Mouse (Mus musculus) neural tube, embryonic 11.5 days (tissue): ENCODE measurements at regions not wholly inside any gene's neighbourhood (a gene's known extent, or its start where the extent isn't known, plus 50 kb on each side); places are given as distances from the start of the nearest gene placed in this dataset.

ENCODE experiments used
- ATAC-seq: fragments of 200-750 bp; cut with Nextera tagmentation; 2 replicates; pipeline ENCODE4 v1.8.0; 2017; ENCODE audit warnings: moderate number of reproducible peaks, mild to moderate bottlenecking, moderate TSS enrichment, moderate library complexity; ENCODE audit not compliant: insufficient read depth, low FRiP score, low TSS enrichment
- DNase-seq: peaks from one replicate; pipeline ENCODE4 v3.0.0-alpha.2; 2015; ENCODE audit warnings: low spot score
- H3K27ac ChIP-seq: fragments of 300-500 bp; sonication (generic); 2 replicates; pipeline ENCODE4 v1.5.1; 2014; ENCODE audit warnings: low read depth, mild to moderate bottlenecking, low read length
- H3K27me3 ChIP-seq: fragments of 300-500 bp; sonication (generic); 2 replicates; pipeline ENCODE4 v1.6.1; 2014; ENCODE audit warnings: mild to moderate bottlenecking, low read length, mixed read lengths; ENCODE audit not compliant: control insufficient read depth, insufficient read depth
- H3K36me3 ChIP-seq: fragments of 300-500 bp; sonication (generic); 2 replicates; pipeline ENCODE4 v1.6.1; 2014; ENCODE audit warnings: mild to moderate bottlenecking, low read length, moderate library complexity, mixed read lengths; ENCODE audit not compliant: control insufficient read depth, insufficient read depth
- H3K4me1 ChIP-seq: fragments of 300-500 bp; sonication (generic); 2 replicates; pipeline ENCODE4 v1.6.1; 2014; ENCODE audit warnings: low read length, mixed read lengths; ENCODE audit not compliant: control insufficient read depth, insufficient read depth
- H3K4me2 ChIP-seq: fragments of 300-500 bp; sonication (generic); 2 replicates; pipeline ENCODE4 v1.6.1; 2014; ENCODE audit warnings: low read depth, mild to moderate bottlenecking, moderate library complexity
- H3K4me3 ChIP-seq: fragments of 300-500 bp; sonication (generic); 2 replicates; pipeline ENCODE4 v1.5.1; 2014; ENCODE audit warnings: low read depth, low read length
- H3K9ac ChIP-seq: fragments of 300-500 bp; sonication (generic); 2 replicates; pipeline ENCODE4 v1.6.1; 2014; ENCODE audit warnings: mild to moderate bottlenecking, low read length
- H3K9me3 ChIP-seq: fragments of 300-500 bp; sonication (generic); 2 replicates; pipeline ENCODE4 v1.6.1; 2016; ENCODE audit warnings: low read length; ENCODE audit not compliant: control insufficient read depth
- WGBS: fragments of 180-500 bp; shearing (Covaris S2); extraction: QIAGEN DNeasy Blood & Tissue Kit; methylation state at CpG from one replicate; pipeline ENCODE4 v1.1.7; 2014; 5-methylcytosine and 5-hydroxymethylcytosine counted together

DNA sequence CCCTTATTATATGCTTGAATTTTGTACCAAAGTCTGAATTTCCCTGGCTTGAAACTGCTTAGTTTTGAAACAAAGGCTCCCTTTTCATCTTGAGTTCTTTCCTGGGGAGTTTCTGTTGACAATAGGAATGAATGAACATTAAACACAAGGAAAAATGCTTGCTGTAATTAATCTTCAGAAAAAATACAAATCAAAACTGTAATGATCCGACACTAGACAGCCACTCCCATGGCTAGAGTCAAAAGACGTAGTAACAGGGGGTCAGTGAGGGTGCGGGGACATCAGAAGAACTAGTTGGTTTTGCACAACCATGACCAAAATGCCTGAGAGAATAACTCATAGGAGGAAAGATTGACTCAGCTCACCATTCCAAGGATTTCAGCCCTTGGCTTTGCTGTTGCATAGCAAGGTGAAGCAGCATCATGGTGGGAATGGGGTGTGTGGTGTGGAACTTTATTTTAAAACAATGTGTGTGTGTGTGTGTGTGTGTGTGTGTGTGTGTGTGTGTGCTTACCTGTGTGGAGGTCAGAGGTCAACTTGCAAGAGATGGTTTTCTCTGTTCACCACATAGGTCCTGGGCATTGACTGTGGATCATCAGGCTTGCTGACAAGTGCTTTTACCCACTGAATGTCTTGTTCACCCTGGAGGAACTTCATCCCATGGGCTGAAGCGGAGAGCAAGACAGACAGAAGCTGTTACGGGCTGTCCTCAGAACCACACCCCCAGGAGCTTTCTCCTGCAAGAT, 63.2 kb upstream of the Agps start:
- ATAC-seq (no peak), DNase-seq (no peak)
- H3K9me3 ChIP-seq, result no peaks in the 10 kb centered on the region
- 78% methylated on average over 5 of the region's 5 CpGs for WGBS
- no peak overlapping the region for H3K27ac ChIP-seq
- H3K4me3 ChIP-seq, result no peak overlapping the region
- H3K27me3 ChIP-seq, result no peaks in the 10 kb centered on the region
- no peak overlapping the region for H3K9ac ChIP-seq
- H3K4me1 ChIP-seq, result 0 out of 2 replicates have a peak, but pooled peaks cover 4% of the 10 kb centered on the region
- no peaks in the 10 kb centered on the region for H3K36me3 ChIP-seq
- no peak overlapping the region for H3K4me2 ChIP-seq

DNA sequence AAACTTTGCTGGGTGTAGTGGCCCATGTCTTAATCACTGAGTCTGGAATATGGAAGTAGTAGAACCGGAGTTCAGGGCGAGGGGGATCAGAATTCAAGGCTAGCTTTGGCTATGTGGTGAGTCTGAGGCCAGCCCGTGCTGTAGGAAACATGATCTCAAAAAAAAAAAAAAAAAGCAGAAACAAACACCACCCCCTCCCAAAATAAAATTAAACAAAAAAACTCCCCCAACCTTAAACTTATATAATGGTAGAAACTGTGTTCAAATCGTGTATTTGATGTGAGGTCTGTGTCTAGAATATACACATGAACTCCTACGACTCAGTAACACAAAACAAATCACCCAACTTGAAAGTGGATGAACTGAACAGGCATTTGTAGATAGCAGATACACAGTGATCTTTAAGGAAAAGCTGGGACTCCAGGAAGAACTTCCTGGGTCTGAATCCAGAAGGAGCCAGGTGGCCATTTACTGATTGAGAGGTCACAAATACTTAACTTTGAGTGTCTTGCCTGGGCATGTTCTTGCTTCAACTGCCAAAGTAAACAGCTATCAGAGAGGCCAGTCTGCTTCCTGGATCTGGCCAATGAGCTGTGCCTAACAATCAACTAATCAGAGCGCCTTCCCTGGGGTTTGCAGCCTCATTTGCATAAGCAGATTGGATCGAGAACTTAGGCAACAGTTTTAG, 63.6 kb upstream of the Nfe2l2 start:
- DNase-seq (no peak), ATAC-seq (no peak)
- 67% methylated on average over 7 of the region's 7 CpGs for WGBS
- Histone ChIP-seq H3K4me2 (no peak overlapping the region), H3K4me3 (no peak overlapping the region), H3K4me1 (0 out of 2 replicates have a peak, but pooled peaks cover 4% of the 10 kb centered on the region), H3K9me3 (no peaks in the 10 kb centered on the region), H3K27me3 (no peaks in the 10 kb centered on the region), H3K9ac (no peak overlapping the region), H3K27ac (no peak overlapping the region), H3K36me3 (no peaks in the 10 kb centered on the region)

DNA sequence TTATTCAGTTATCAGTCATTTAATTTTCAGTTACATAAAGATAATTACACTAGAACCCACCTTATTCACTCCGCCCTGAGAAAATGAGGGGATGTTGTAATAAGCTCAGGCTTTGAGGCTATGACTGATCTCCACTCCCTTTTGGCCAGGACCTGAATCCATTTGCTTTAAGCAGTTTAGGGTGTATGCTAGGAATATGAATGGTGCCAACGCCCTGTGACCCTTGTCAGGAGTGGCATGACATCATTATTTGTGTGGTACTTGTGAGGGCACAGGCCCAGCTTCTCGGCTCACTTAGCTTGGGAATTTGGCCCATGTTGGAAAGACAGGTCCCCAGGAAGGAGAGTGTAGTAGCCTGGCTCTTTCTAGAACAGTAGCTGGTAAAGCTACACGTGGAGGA, 61.0 kb upstream of the Nfe2l2 start:
- ATAC-seq (no peak), DNase-seq (no peak)
- no peaks in the 10 kb centered on the region for H3K27me3 ChIP-seq
- H3K4me3 ChIP-seq, result no peak overlapping the region
- 77% methylated on average over 4 of the region's 4 CpGs for WGBS
- H3K4me2 ChIP-seq, result no peak overlapping the region
- H3K9me3 ChIP-seq, result no peaks in the 10 kb centered on the region
- no peak overlapping the region for H3K9ac ChIP-seq
- H3K36me3 ChIP-seq, result no peaks in the 10 kb centered on the region
- H3K4me1 ChIP-seq, result no peaks in the 10 kb centered on the region
- no peak overlapping the region for H3K27ac ChIP-seq

DNA sequence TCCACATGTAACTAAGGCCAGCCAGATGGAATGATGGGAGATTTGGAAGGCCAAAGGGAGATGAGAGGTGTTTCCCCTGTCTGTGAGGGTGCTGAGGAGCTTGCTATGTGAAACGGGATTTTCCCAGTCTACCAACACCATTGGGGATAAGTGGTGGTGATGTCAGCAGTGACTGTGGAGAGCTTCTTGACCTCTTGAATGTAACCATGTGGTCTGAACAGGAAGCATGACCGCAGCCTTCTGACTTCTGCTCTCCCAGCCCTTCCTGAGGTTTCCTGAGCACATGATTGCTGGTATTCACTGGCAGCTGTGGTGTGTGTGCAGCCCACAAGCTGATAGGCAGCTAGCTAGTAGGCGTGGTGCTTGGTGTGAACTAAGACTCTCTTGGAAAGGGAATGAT, 58.8 kb upstream of the Nfe2l2 start:
- no peak for DNase-seq
- Histone ChIP-seq H3K36me3 (no peaks in the 10 kb centered on the region), H3K27ac (no peak overlapping the region), H3K9me3 (no peaks in the 10 kb centered on the region), H3K4me2 (no peak overlapping the region), H3K4me1 (no peaks in the 10 kb centered on the region), H3K9ac (no peak overlapping the region), H3K27me3 (no peaks in the 10 kb centered on the region), H3K4me3 (no peak overlapping the region)
- whole genome bisulfite sequencing, result 82% methylated on average over 3 of the region's 3 CpGs
- no peak for ATAC-seq

DNA sequence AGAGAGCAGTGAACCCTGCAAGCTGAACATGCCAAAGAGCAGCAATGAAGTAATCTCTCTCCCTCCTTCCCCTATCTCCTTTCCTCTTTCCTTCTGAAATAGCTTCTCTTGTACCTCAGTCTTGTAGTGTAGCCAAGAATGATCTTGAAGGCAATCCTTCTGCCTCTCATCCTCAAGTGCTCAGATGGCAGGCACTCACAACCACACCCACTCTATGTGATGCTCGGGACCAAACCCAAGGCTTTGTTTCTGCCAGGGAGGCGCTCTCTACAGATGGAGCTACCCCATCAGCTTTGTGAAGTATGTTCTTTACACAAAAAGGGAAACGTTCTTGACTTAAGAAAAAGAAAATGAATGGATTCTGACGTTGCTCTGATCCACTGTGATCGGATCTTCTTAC, 57.6 kb upstream of the Nfe2l2 start:
- WGBS, result 83% methylated on average over 5 of the region's 5 CpGs
- no peaks in the 10 kb centered on the region for H3K9me3 ChIP-seq
- H3K27me3 ChIP-seq, result no peaks in the 10 kb centered on the region
- no peak overlapping the region for H3K27ac ChIP-seq
- H3K36me3 ChIP-seq, result no peaks in the 10 kb centered on the region
- ATAC-seq, result no peak
- no peaks in the 10 kb centered on the region for H3K4me1 ChIP-seq
- H3K9ac ChIP-seq, result no peak overlapping the region
- H3K4me2 ChIP-seq, result no peak overlapping the region
- H3K4me3 ChIP-seq, result no peak overlapping the region
- DNase-seq, result no peak

DNA sequence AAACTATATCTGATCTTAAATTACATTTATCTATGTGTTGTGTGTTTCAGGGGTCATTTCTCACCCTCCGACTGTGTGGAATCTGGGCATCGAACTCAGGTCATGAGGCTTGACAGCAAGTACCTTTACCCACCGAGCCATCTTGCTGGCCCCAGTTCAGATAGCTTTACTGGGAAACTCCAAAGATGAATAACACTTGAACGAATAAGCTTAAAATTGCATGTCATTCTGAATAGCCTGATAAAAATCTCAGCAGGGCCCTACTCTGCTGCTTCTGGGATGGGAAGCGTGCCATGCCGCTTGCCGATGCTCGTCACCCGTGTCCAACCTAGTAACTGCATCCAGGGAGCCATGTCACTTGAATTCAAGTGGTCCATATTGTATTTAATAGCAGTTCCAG, 57.2 kb upstream of the Nfe2l2 start:
- WGBS, result 96% methylated on average over 9 of the region's 9 CpGs
- Histone ChIP-seq H3K9ac (no peak overlapping the region), H3K27me3 (no peaks in the 10 kb centered on the region)

DNA sequence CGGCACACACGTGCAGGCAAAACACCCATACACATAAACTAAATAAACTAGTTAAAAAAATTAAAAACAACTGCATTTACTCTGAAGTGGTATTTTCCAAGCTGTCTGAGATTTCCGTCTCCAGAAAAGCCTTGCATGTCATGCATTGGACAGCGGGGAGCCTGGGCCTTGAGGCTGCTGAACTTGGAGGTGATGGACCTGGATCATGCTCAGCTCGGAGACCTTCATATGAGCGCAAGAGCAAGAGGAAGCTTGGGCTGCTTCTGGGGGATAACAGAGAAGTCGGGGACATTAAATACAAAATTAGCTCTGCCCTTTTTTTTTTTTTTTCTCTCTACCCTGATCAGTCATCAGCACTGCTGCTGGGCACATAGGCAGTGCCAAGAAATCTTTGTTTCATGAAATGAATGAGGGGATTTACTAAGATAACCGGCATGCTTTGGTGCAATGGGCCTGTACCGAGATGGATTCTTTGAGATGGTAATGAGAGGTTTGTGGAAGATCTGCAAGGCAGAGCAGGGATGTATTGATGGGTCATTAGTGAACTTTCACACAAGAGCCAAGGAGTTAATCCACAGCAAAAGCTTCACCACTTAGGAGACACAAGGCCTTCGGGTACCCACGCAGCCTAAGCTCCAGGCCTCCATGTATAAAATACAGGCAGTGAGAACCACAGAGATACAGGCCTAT, 54.9 kb upstream of the Nfe2l2 start:
- no peaks in the 10 kb centered on the region for H3K4me1 ChIP-seq
- ATAC-seq (no peak), DNase-seq (no peak)
- H3K9me3 ChIP-seq, result no peaks in the 10 kb centered on the region
- H3K27ac ChIP-seq, result no peak overlapping the region
- WGBS, result 86% methylated on average over 11 of the region's 11 CpGs
- H3K36me3 ChIP-seq, result no peaks in the 10 kb centered on the region
- H3K4me3 ChIP-seq, result no peak overlapping the region
- no peak overlapping the region for H3K9ac ChIP-seq
- no peaks in the 10 kb centered on the region for H3K27me3 ChIP-seq
- H3K4me2 ChIP-seq, result no peak overlapping the region

More for the DNA sequence above, 57.2 kb upstream of the Nfe2l2 start:
- H3K4me1 ChIP-seq, result no peaks in the 10 kb centered on the region
- ATAC-seq (no peak), DNase-seq (no peak)
- no peak overlapping the region for H3K27ac ChIP-seq
- no peak overlapping the region for H3K4me2 ChIP-seq
- no peaks in the 10 kb centered on the region for H3K36me3 ChIP-seq
- no peaks in the 10 kb centered on the region for H3K9me3 ChIP-seq
- no peak overlapping the region for H3K4me3 ChIP-seq

DNA sequence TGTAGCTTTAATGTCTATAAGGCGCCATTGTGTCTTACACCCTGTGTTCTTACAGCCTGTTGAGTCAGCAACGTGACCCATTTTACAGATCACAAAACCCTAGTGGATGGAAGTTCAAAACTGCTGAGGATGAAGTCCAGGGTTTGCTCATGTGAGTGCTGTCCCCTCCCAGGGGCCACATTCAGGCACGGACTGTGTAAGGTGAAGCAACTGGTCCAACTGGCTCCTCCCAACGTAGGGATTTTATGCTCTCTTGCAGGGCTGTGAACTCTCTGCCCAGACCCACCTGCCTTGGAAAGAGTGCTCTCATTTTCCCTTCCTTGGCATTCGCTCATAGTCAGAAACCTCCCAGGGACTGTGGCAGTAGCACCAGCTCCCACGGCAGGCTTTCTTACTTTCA, 53.8 kb upstream of the Nfe2l2 start:
- Histone ChIP-seq H3K4me3 (no peak overlapping the region), H3K9me3 (no peaks in the 10 kb centered on the region), H3K36me3 (no peaks in the 10 kb centered on the region), H3K9ac (no peak overlapping the region), H3K27me3 (no peaks in the 10 kb centered on the region), H3K27ac (no peak overlapping the region), H3K4me1 (no peaks in the 10 kb centered on the region), H3K4me2 (no peak overlapping the region)
- no peak for ATAC-seq
- WGBS, result 80% methylated on average over 6 of the region's 6 CpGs
- DNase-seq, result no peak
